Mouse (Mus musculus): Measurements from ENCODE around the gene Msrb2. TPM values are rescaled to one million over a fixed set of nuclear protein-coding genes. Genes with fewer than 3 reads are reported as not detected.

Gene Msrb2
- polyA plus RNA-seq (2015; fragmentation: Nextera tagmentation; extraction: Ambion mirVana): 35.1 and 36.5 TPM in 2 replicates

- H3K27ac ChIP-seq (ENCODE audit: low read length): peak within 1 kb of the TSS; percentile 87
- ATAC-seq (ENCODE audit: low FRiP score, low TSS enrichment): peak; percentile 92
- H3K4me2 ChIP-seq (replicated peaks; ENCODE audit: low read depth, low read length): peak within 1 kb of the TSS; percentile 69
- no peaks in the 10 kb centered on the region for H3K36me3 ChIP-seq (ENCODE audit: insufficient read depth, low read length)
- no peaks in the 10 kb centered on the region for H3K27me3 ChIP-seq (ENCODE audit: insufficient read depth, low read length)
- peak within 1 kb of the TSS; percentile 83 for H3K4me3 ChIP-seq (ENCODE audit: low read length)
- WGBS: 1% methylated on average over 39 of the region's 39 CpGs
- H3K9ac ChIP-seq (replicated peaks; ENCODE audit: low read length): peak within 1 kb of the TSS; percentile 90
- H3K4me1 ChIP-seq (ENCODE audit: insufficient read depth, low read length): peaks cover 4% of the 10 kb centered on the region
- no peaks in the 10 kb centered on the region for H3K9me3 ChIP-seq (ENCODE audit: low read length)
These were observed at the start of gene Msrb2 for GRCm38 (mm10) chr2:19371390-19372158. TSS of gene Msrb2 (plus strand) at chr2:19371440.

- H3K27ac ChIP-seq (ENCODE audit: low read length): no peak overlapping the region
- no peaks in the 10 kb centered on the region for H3K4me1 ChIP-seq (ENCODE audit: insufficient read depth, low read length)
- H3K36me3 ChIP-seq (ENCODE audit: insufficient read depth, low read length): no peaks in the 10 kb centered on the region
- H3K4me3 ChIP-seq (ENCODE audit: low read length): no peak overlapping the region
- no peak for ATAC-seq (ENCODE audit: low FRiP score, low TSS enrichment)
- H3K27me3 ChIP-seq (ENCODE audit: insufficient read depth, low read length): no peaks in the 10 kb centered on the region
- no peaks in the 10 kb centered on the region for H3K9me3 ChIP-seq (ENCODE audit: low read length)
- H3K9ac ChIP-seq (replicated peaks; ENCODE audit: low read length): no peak overlapping the region
- H3K4me2 ChIP-seq (replicated peaks; ENCODE audit: low read depth, low read length): no peak overlapping the region
- 68% methylated on average over 9 of the region's 9 CpGs for WGBS
These were observed 48.8 kb upstream of the Msrb2 start for GRCm38 (mm10) chr2:19322448-19322847.

- Histone ChIP-seq H3K9ac (replicated peaks; ENCODE audit: low read length) (no peak overlapping the region), H3K4me3 (ENCODE audit: low read length) (no peak overlapping the region), H3K4me2 (replicated peaks; ENCODE audit: low read depth, low read length) (no peak overlapping the region), H3K36me3 (ENCODE audit: insufficient read depth, low read length) (no peaks in the 10 kb centered on the region), H3K27me3 (ENCODE audit: insufficient read depth, low read length) (no peaks in the 10 kb centered on the region), H3K27ac (ENCODE audit: low read length) (no peak overlapping the region), H3K9me3 (ENCODE audit: low read length) (no peaks in the 10 kb centered on the region), H3K4me1 (ENCODE audit: insufficient read depth, low read length) (no peaks in the 10 kb centered on the region)
- 87% methylated on average over 1 of the region's 1 CpGs for WGBS
- ATAC-seq (ENCODE audit: low FRiP score, low TSS enrichment): no peak
These were observed 44.9 kb upstream of the Msrb2 start for GRCm38 (mm10) chr2:19326376-19326775.

- no peak overlapping the region for H3K27ac ChIP-seq (ENCODE audit: low read length)
- 76% methylated on average over 4 of the region's 4 CpGs for WGBS
- H3K9me3 ChIP-seq (ENCODE audit: low read length): no peaks in the 10 kb centered on the region
- H3K36me3 ChIP-seq (ENCODE audit: insufficient read depth, low read length): no peaks in the 10 kb centered on the region
- no peak overlapping the region for H3K9ac ChIP-seq (replicated peaks; ENCODE audit: low read length)
- H3K4me3 ChIP-seq (ENCODE audit: low read length): no peak overlapping the region
- H3K27me3 ChIP-seq (ENCODE audit: insufficient read depth, low read length): no peaks in the 10 kb centered on the region
- no peak for ATAC-seq (ENCODE audit: low FRiP score, low TSS enrichment)
- H3K4me2 ChIP-seq (replicated peaks; ENCODE audit: low read depth, low read length): no peak overlapping the region
- H3K4me1 ChIP-seq (ENCODE audit: insufficient read depth, low read length): no peaks in the 10 kb centered on the region
These were observed 43.4 kb upstream of the Msrb2 start for GRCm38 (mm10) chr2:19327811-19328210.

GRCm38 (mm10) chr2:19343901-19344635 is 27.2 kb upstream of the Msrb2 start:
- no peaks in the 10 kb centered on the region for H3K36me3 ChIP-seq (ENCODE audit: insufficient read depth, low read length)
- 0 out of 2 replicates have a peak overlapping the region, but pooled peaks have one; percentile 18 for H3K27ac ChIP-seq (ENCODE audit: low read length)
- H3K4me3 ChIP-seq (ENCODE audit: low read length): peak overlapping the region; percentile 18
- no peaks in the 10 kb centered on the region for H3K27me3 ChIP-seq (ENCODE audit: insufficient read depth, low read length)
- 36% methylated on average over 10 of the region's 10 CpGs for WGBS
- no peaks in the 10 kb centered on the region for H3K9me3 ChIP-seq (ENCODE audit: low read length)
- H3K4me1 ChIP-seq (ENCODE audit: insufficient read depth, low read length): peaks cover 7% of the 10 kb centered on the region; the same call in 1 of the 2 replicates
- peak; percentile 69; the same call in 1 of the 2 replicates for ATAC-seq (ENCODE audit: low FRiP score, low TSS enrichment)
- peak overlapping the region; percentile 46 for H3K4me2 ChIP-seq (replicated peaks; ENCODE audit: low read depth, low read length)
- peak overlapping the region; percentile 26; the same call in 1 of the 2 replicates for H3K9ac ChIP-seq (replicated peaks; ENCODE audit: low read length)

GRCm38 (mm10) chr2:19344636-19345413 is 26.4 kb upstream of the Msrb2 start:
- Histone ChIP-seq H3K4me1 (ENCODE audit: insufficient read depth, low read length) (peaks cover 7% of the 10 kb centered on the region; the same call in 1 of the 2 replicates), H3K9me3 (ENCODE audit: low read length) (no peaks in the 10 kb centered on the region), H3K27me3 (ENCODE audit: insufficient read depth, low read length) (no peaks in the 10 kb centered on the region), H3K27ac (ENCODE audit: low read length) (no peak overlapping the region), H3K4me3 (ENCODE audit: low read length) (peak overlapping the region; percentile 18), H3K36me3 (ENCODE audit: insufficient read depth, low read length) (no peaks in the 10 kb centered on the region), H3K9ac (replicated peaks; ENCODE audit: low read length) (peak overlapping the region; percentile 26; the same call in 1 of the 2 replicates), H3K4me2 (replicated peaks; ENCODE audit: low read depth, low read length) (peak overlapping the region; percentile 46)
- 25% methylated on average over 18 of the region's 20 CpGs for WGBS
- ATAC-seq (ENCODE audit: low FRiP score, low TSS enrichment): peak; percentile 86

- Histone ChIP-seq H3K4me1 (ENCODE audit: insufficient read depth, low read length) (peaks cover 7% of the 10 kb centered on the region; the same call in 1 of the 2 replicates), H3K36me3 (ENCODE audit: insufficient read depth, low read length) (no peaks in the 10 kb centered on the region), H3K9ac (replicated peaks; ENCODE audit: low read length) (no peak overlapping the region), H3K4me2 (replicated peaks; ENCODE audit: low read depth, low read length) (no peak overlapping the region), H3K27me3 (ENCODE audit: insufficient read depth, low read length) (no peaks in the 10 kb centered on the region), H3K27ac (ENCODE audit: low read length) (no peak overlapping the region), H3K4me3 (ENCODE audit: low read length) (no peak overlapping the region), H3K9me3 (ENCODE audit: low read length) (no peaks in the 10 kb centered on the region)
- 0 out of 2 replicates have a peak, but pooled peaks have one; percentile 60 for ATAC-seq (ENCODE audit: low FRiP score, low TSS enrichment)
- 78% methylated on average over 5 of the region's 5 CpGs for WGBS
These were observed 25.8 kb upstream of the Msrb2 start for GRCm38 (mm10) chr2:19345414-19345964.

- 88% methylated on average over 3 of the region's 3 CpGs for WGBS
- H3K4me3 ChIP-seq (ENCODE audit: low read length): no peak overlapping the region
- no peak for ATAC-seq (ENCODE audit: low FRiP score, low TSS enrichment)
These were observed 22.8 kb upstream of the Msrb2 start for GRCm38 (mm10) chr2:19348454-19348853.

GRCm38 (mm10) chr2:19350167-19350566 is 21.1 kb upstream of the Msrb2 start:
- no peaks in the 10 kb centered on the region for H3K27me3 ChIP-seq (ENCODE audit: insufficient read depth, low read length)
- H3K9me3 ChIP-seq (ENCODE audit: low read length): no peaks in the 10 kb centered on the region
- H3K27ac ChIP-seq (ENCODE audit: low read length): no peak overlapping the region
- WGBS: 83% methylated on average over 5 of the region's 5 CpGs
- H3K4me3 ChIP-seq (ENCODE audit: low read length): no peak overlapping the region
- no peak for ATAC-seq (ENCODE audit: low FRiP score, low TSS enrichment)
- H3K36me3 ChIP-seq (ENCODE audit: insufficient read depth, low read length): no peaks in the 10 kb centered on the region
- H3K4me2 ChIP-seq (replicated peaks; ENCODE audit: low read depth, low read length): no peak overlapping the region
- no peak overlapping the region for H3K9ac ChIP-seq (replicated peaks; ENCODE audit: low read length)
- H3K4me1 ChIP-seq (ENCODE audit: insufficient read depth, low read length): no peaks in the 10 kb centered on the region

More at GRCm38 (mm10) chr2:19348454-19348853, 22.8 kb upstream of the Msrb2 start:
- Histone ChIP-seq H3K36me3 (ENCODE audit: insufficient read depth, low read length) (no peaks in the 10 kb centered on the region), H3K27me3 (ENCODE audit: insufficient read depth, low read length) (no peaks in the 10 kb centered on the region), H3K27ac (ENCODE audit: low read length) (no peak overlapping the region), H3K9ac (replicated peaks; ENCODE audit: low read length) (no peak overlapping the region), H3K9me3 (ENCODE audit: low read length) (no peaks in the 10 kb centered on the region), H3K4me2 (replicated peaks; ENCODE audit: low read depth, low read length) (no peak overlapping the region), H3K4me1 (ENCODE audit: insufficient read depth, low read length) (peaks cover 7% of the 10 kb centered on the region; the same call in 1 of the 2 replicates)
